Mouse (Mus musculus) inflammation-experienced regulatory T-cells, adult 6 months (primary cell): ENCODE results near the gene Ttll8. TPM values are rescaled to one million over a fixed set of nuclear protein-coding genes. Genes with fewer than 3 reads are reported as not detected.

Experiments used
- ATAC-seq: one replicate; pipeline ENCODE4 v1.8.0; 2017
- polyA plus RNA-seq, 3 experiments: library from polyadenylated mRNA; unstranded; fragments of 100-300 nt; shearing (Covaris generic); gene quantifications; one replicate each; pipeline ENCODE4 v1.2.1; 2017

The Ttll8 gene
- polyA plus RNA-seq, 3 experiments from 2014 or later: not detected

DNA sequence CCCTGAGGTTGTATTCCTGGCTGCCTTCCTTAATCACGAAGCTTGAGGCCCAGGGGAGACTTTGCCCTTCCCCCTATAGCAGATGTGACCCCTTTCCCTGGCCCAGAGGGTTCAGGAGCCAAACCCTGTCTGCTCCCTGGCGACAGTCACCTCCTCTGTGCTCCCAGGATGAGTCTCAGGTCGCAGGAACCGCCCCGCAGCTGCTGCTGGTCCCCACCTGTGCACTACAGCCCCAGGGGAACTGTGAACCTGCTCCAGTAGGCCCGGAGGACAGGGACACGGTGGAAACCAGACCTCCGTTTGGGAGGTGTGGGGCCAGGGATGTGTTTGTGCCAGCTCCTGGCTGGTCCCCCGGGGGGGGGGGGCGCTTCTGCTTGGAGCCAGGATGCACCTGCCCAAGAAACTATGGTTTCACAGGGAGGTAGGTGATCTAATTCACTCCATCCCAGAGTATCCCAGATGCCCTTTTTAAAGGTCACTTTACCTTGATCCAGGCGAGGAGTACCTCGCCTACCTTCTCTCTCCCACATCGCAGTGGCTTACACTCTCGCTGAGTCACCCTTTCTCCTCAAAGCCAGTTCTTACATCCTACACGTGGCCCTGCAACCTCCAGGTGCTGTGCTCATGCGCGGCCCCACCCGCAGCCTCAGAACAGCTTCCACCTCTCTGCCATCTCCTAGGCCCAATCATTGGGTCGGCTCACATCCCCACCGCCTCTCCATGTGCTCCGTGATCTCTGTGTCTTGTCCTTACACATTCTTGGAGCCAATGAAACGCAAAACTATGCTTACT is 72.8 kb downstream of the Ttll8 start:
- ATAC-seq: no peak

DNA sequence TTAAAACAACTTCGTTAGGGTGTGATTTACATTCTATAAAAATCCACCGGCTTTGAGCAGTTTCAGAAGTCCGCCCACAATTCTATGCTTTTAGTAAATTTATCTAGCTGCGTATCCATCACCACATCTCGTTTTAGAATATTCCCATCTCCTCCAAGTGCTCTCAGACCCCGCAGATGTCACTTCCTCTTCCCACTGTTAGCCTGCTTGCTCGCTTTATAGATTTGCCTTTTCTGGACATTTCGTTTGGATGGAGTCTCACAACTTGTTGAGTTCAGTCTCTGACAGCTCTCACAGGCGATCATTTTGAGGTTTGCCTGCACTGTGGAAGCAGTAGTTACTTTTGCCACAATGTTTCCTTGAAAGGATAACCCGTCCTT is 77.2 kb downstream of the Ttll8 start:
- ATAC-seq: no peak

- ATAC-seq: peak; percentile 85
These were observed 77.8 kb downstream of the Ttll8 start for GRCm38 (mm10) chr15:88876155-88877020.

GRCm38 (mm10) chr15:88875625-88876081 is 78.6 kb downstream of the Ttll8 start:
- no peak for ATAC-seq

DNA sequence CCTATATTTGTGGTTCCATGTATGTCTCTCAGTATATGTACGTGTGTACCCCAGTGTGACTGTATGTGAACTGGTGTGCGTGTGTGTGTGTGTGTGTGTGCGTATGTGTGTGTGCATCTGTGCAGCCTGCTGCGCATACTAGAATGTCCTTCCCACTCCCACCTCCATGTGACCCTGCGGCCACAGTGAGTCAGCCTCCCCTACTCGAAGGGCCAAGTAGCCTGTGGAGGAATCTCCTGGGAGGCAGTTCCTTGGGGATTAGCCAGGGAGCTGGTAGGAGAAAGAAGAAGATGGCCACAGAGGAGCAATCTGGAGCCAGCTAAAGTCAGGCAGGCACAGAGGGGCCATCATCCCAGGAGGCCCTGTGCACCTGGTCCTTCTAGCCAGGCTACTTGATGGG is 79.7 kb downstream of the Ttll8 start:
- ATAC-seq: no peak

- no peak for ATAC-seq
These were observed 80.2 kb downstream of the Ttll8 start for GRCm38 (mm10) chr15:88874061-88874460.

DNA sequence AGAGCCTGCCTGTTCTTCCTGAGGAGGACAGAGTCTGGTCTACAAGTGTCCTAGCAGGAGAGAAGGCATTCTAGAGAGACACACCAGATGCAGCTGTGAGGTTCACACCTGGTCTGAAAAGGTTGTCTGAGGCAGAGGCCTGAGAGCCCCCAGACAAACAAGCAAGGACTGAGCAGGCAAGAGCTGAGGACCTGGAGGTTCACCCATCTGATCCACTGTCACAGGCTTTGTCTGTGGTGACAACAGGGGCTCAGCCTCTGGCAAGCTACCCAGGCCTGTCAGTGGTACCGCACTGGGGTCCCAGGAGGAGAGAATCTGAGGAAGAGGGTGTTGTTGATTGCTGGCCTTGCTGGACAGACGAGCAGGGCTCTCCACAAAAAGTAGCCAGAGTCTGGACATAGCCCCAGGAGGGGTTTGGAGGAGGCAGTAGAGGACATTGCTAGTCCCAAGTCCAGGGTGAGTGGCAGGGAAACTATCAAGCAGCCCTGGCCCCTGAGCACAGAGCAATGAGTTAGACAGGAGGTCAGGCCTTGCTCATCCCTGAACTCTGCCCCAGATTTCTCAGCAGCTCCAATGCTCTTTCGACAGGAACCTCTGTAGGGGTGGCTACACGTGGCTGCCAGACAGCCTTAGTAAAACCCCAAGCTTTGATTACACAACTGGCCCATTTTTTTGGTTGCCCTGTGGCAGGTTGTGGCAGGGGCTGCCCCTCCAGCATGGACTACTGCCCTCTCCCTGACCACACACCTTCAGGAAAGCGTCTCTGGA is 83.6 kb downstream of the Ttll8 start:
- ATAC-seq: no peak

DNA sequence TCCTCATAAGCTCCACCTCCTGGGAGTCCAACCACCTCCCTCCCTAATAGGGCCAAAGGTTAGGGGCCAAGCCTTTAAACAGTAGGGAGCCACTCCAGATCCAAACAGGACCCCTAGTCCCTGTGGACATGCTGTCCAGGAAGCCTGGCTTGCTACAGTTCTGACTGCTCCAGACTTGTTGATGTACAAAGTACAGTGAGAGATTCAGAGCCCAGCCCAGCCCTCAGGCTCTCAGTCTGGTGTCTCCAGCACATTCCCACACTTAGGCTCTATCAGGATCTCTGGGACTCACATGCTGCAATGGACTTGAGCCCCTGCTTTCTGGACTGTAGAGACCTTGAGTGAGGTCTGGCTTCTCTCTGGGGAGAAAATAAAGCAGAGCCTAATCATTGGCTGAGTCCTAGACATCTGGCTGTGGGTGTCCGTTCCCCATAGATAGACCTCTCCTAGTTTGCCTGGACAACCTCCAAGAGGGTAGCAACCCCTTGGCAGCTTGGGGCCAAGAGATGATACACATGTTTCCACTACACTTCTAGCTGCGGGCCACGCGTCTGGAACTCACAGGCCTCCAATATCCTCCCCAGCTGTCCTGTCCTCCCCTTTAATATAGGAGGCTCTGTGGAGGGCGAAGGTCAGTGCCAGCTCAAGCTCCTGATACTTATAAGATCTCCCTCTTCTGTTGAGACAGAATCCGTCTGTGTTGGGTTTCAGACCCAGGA is 86.0 kb downstream of the Ttll8 start:
- no peak for ATAC-seq

- ATAC-seq: no peak
These were observed 86.7 kb downstream of the Ttll8 start for GRCm38 (mm10) chr15:88867368-88868023.

- no peak for ATAC-seq
These were observed 87.3 kb downstream of the Ttll8 start for GRCm38 (mm10) chr15:88866934-88867356.

- ATAC-seq: no peak
These were observed 88.1 kb downstream of the Ttll8 start for GRCm38 (mm10) chr15:88865888-88866695.

- no peak for ATAC-seq
These were observed 89.2 kb downstream of the Ttll8 start for GRCm38 (mm10) chr15:88865061-88865460.

GRCm38 (mm10) chr15:88864270-88865030 is 89.8 kb downstream of the Ttll8 start:
- ATAC-seq: no peak

DNA sequence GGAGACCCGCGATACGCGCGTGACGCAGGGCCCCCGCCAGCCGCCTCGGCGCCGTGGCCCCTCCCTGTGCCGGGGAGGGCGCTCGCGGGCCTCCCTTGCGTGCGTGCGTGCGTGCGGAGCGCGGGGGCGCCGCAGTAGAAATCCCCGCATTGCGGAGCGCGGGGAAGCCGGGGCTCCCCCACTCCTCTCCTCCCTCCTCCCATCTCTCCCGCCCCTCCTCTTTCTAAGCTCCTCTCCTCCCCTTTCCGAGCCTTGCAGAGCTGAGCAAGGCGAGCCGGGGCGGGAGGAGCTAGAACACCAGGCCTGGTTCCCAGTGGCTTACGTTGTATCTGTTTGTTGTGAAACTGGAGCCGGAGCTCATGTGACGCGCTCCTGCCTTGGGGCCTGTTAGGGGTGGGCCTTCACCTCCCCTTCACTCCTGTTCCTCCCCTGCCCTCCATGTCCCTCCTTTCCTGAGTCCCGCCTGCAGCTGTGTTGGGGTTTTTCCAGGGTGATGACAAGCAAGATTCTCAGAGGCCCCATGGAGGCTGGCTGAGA is 90.5 kb downstream of the Ttll8 start:
- ATAC-seq: peak; percentile 50

DNA sequence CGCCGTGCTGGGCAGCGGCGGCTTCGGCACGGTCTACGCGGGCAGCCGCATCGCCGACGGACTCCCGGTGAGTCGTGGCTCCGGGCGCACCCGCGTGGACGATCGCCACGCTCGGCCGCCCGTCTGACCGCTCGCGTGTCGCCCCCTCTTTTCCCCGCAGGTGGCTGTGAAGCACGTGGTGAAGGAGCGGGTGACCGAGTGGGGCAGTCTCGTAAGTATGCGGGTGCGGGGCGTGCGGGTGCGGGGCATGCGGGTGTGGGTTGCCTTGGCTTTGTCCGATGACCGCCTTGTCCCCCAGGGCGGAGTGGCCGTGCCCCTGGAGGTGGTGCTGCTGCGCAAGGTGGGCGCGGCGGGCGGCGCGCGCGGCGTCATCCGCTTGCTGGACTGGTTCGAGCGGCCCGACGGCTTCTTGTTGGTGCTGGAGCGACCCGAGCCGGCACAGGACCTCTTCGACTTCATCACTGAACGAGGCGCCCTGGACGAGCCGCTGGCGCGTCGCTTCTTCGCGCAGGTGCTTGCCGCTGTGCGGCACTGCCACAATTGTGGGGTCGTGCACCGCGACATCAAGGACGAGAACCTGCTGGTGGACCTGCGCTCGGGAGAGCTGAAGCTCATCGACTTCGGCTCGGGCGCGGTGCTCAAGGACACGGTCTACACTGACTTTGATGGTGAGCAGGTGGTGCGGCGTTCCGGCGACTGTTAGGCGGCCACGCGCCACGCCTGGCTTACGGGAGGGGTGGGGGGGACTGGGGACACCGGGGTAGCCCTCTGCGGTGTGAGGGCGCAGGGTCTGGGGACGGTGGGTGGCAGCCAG is 91.1 kb downstream of the Ttll8 start:
- ATAC-seq: no peak

DNA sequence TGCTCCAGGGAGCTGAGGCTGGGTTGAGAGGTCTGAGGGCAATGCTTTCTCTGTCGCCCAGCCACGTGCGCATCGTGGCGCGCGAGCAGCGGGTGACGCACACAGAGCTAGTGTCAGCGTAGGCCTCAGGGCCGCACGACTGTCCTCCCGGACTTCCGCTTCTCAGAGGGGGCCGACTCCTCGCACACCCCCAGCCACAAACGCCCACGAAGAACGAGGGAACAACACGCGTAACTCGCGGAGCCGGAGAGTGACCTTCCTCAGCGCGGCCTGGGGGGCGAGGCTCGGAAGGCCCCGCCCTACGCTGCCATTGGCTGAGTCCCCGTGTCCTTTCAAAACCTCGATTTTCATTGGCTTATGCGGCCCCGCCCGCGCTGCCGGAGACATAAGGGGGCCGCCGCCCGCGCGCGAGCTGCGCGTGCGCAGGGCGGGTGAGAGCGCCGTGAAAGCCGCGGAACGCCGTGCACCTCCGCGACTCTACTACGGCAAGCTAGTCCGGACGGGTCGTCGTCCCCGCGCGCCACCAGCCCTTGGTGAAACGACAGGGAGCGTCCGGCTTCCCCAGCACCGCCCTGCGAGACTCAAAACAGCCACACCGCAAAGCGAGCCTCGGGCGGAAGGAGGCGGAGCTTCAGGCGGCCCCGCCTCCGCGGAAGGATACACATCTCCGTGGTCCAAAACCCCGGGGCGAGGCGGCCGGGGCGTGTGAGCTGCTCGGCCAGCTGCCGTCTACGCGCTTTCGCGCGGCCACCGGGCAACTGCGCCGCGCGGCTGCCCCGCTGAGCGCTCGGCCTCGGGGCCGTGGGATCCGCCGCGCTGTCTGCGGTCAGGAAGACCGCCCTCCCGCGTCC is 92.2 kb downstream of the Ttll8 start, which contains the start of gene Pim3:
TSS of gene Pim3 (plus strand) at position 415 of the 851 bp plus-strand sequence.
- peak; percentile 80 for ATAC-seq

DNA sequence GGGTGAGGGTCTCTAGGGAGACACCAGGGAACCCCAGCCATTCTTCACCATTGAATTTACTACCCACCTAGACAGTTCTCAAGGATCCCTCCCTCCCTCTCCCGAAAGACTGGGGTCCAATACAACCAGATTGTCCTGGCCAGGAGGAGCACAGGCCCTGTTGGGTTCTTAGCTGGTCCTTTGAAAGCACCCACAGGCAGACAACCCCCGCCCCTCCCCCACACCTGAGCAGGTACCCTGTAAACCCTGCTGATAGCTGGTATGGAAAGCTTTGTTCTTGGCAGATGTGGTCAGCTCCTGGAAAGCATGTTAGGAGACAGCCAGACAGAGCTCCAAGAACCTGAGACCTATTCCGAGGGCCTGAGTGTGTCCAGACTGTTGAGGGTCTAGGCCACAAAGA is 93.4 kb downstream of the Ttll8 start:
- ATAC-seq: no peak
